Mouse (Mus musculus) small intestine, adult 2 months (tissue): ENCODE data around the gene Fbxo42.

Experiments used
- CTCF ChIP-seq: fragments of 200-500 bp; IDR thresholded peaks from 2 replicates; pipeline ENCODE4 v1.5.1; 2012; ENCODE audit warnings: low read depth, mild to moderate bottlenecking, control low read depth, inconsistent platforms, low read length, moderate library complexity, mixed read lengths; ENCODE audit not compliant: insufficient replicate concordance, insufficient read length; ENCODE audit errors: extremely low read depth
- POLR2A ChIP-seq: fragments of 200-500 bp; IDR thresholded peaks from 2 replicates; pipeline ENCODE4 v1.6.1; 2012; ENCODE audit warnings: low read depth, mild to moderate bottlenecking, control low read depth, inconsistent platforms, low read length, moderate library complexity

DNA sequence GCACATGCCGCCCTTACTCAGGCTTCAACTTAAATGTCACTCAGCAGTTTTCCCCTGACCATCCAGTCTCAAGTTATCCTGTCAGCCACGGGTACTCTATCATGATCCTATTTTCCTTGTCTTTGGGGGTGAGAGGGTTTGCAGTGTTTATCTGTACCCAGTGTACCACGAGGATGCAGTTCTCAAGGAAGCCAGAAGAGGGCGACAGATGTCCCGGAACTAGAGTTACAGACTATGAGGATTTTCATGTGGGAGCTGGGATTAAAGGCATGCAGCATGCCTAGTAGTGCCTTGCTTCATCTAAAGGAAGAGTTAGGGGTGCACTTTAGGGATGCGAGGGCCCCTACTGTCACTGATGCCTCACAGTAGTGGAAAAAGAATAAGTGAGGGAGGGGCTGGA lies 45.9 kb upstream of the Fbxo42 start:
- no peak for TF ChIP-seq POLR2A
- TF ChIP-seq CTCF: peak; percentile 49; the same call in 1 of the 2 replicates
